Mouse (Mus musculus): ENCODE data around the gene Tmem80.

- no peak for TF ChIP-seq TCF12 (IDR thresholded peaks at IDR 0.05; ENCODE audit: insufficient read depth, poor library complexity, severe bottlenecking)
- no peak for TF ChIP-seq USF1 (IDR thresholded peaks at IDR 0.05; ENCODE audit: low read depth)
- no peak for TF ChIP-seq POLR2A (IDR thresholded peaks at IDR 0.05; ENCODE audit: insufficient read length, low read depth)
- TF ChIP-seq MYOG (IDR thresholded peaks at IDR 0.05; ENCODE audit: control insufficient read depth in 1 of 3, insufficient read depth in 1 of 3, insufficient read length in 2 of 3, low read depth in 2 of 3): no peak
- no peak for TF ChIP-seq POLR2AphosphoS2 (IDR thresholded peaks at IDR 0.05; ENCODE audit: insufficient read length, low read depth)
- no peak for TF ChIP-seq E2F4 (IDR thresholded peaks at IDR 0.05; ENCODE audit: insufficient read depth)
- no peak for TF ChIP-seq MYOD1 (IDR thresholded peaks at IDR 0.05; ENCODE audit: control insufficient read depth in 1 of 3, insufficient read length in 2 of 3, low read depth in 2 of 3)
- TF ChIP-seq SRF (IDR thresholded peaks at IDR 0.05; ENCODE audit: control insufficient read depth, insufficient read length, low read depth): no peak
- TF ChIP-seq MAX (IDR thresholded peaks at IDR 0.05; ENCODE audit: low read depth): no peak
- no peak for TF ChIP-seq CEBPB (IDR thresholded peaks at IDR 0.05; ENCODE audit: insufficient read depth, poor library complexity, severe bottlenecking)
Observed at GRCm38 (mm10) chr7:141302702-141303268, 24.8 kb upstream of the Tmem80 start.

Data from myocyte (in vitro differentiated cells).